17 mouse cellular contexts compared by ENCODE assay signal in genomic region chr5:84276996-84277395, GRCm38 (mm10).
"Had no signal": no experiment of that assay in that cellular context is flagged by ENCODE, and none has a peak within 500 bp of the region (broad histone marks: within the 10 kb centered on the region; RNA-seq: fewer than 3 reads in every experiment).

No protein-coding gene starts in this region.

- DNase-seq: cerebellum, adult 8-10 months; cerebellum, adult 9-11 months; cerebellum, postnatal 36 days; embryo, embryonic 11 days; forebrain, postnatal 0 days; gastrocnemius, adult 2 months; gastrocnemius, postnatal 10 days; gastrocnemius, postnatal 14 days; gastrocnemius, postnatal 25 days; gastrocnemius, postnatal 36 days; heart, adult 11 months; heart, adult 18-20 months; heart, adult 2 months had no signal

- ATAC-seq: forebrain, embryonic 13.5 days; forebrain, embryonic 14.5 days; forebrain, embryonic 15.5 days; forebrain, embryonic 16.5 days; forebrain, postnatal 0 days had no signal
